Mouse (Mus musculus): ENCODE measurements around the gene Alkbh2. TPM values are rescaled to one million over a fixed set of nuclear protein-coding genes. Genes with fewer than 3 reads are reported as not detected.
A peak's percentile ranks its signal among the peaks of the same experiment; 100 is the strongest.

Gene Alkbh2
- total RNA-seq, 4 experiments from 2014 or later: 4.7 to 9.3 (median 5.9) TPM

GRCm38 (mm10) chr5:114101873-114102272, 26.1 kb downstream of the Alkbh2 start:
- no peak for DNase-seq (ENCODE audit: low spot score in 2 of 2)

GRCm38 (mm10) chr5:114100390-114101099, 27.5 kb downstream of the Alkbh2 start:
- DNase-seq (ENCODE audit: low spot score in 2 of 2): no peak

- peak; percentile 91 to 98 for DNase-seq (ENCODE audit: low spot score in 2 of 2)
These were observed 28.2 kb downstream of the Alkbh2 start for GRCm38 (mm10) chr5:114099709-114100389.

- peak; percentile 67 to 75 for DNase-seq (ENCODE audit: low spot score in 2 of 2)
These were observed 36.8 kb downstream of the Alkbh2 start, which contains the start of gene Svop for GRCm38 (mm10) chr5:114091057-114091807. Gene Svop (minus strand): TSS chr5:114091570.

- DNase-seq (ENCODE audit: low spot score in 2 of 2): no peak
These were observed 37.5 kb downstream of the Alkbh2 start for GRCm38 (mm10) chr5:114090421-114091013.

GRCm38 (mm10) chr5:114087875-114088480, 40.0 kb downstream of the Alkbh2 start:
- DNase-seq (ENCODE audit: low spot score in 2 of 2): peak in 1 of 2 experiments; percentile 58

GRCm38 (mm10) chr5:114085501-114085900, 42.5 kb downstream of the Alkbh2 start:
- DNase-seq (ENCODE audit: low spot score in 2 of 2): no peak

- no peak for DNase-seq (ENCODE audit: low spot score in 2 of 2)
These were observed 51.0 kb downstream of the Alkbh2 start for GRCm38 (mm10) chr5:114077009-114077408.

Other genes starting within 250 kb of the Alkbh2 start
- gene Coro1c, start 219.5 kb downstream of the Alkbh2 start, total RNA-seq (2022): 10 to 100 TPM; 76.3 to 95.4 (median 86.2) TPM
- 10 to 100 TPM; 25.6 to 29.5 (median 27.1) TPM for gene Ssh1, start 134.3 kb downstream of the Alkbh2 start, total RNA-seq (2022)
- under 1 TPM in 1 of 4 experiments, not detected in 3; 0.30 TPM for gene Dao, start 124.5 kb downstream of the Alkbh2 start, total RNA-seq (2022)
- 10 to 100 TPM; 36.5 to 43.3 (median 42.3) TPM for gene Usp30, start 62.8 kb downstream of the Alkbh2 start, total RNA-seq (2022)
- 100 to 1,000 TPM; 160 to 171 (median 163) TPM for gene Svop, start 36.6 kb downstream of the Alkbh2 start, total RNA-seq (2022)
- 1 to 10 TPM; 2.1 to 3.7 (median 3.2) TPM for gene Ung, start 2.2 kb upstream of the Alkbh2 start, total RNA-seq (2022)
- gene Acacb, start 18.3 kb upstream of the Alkbh2 start, total RNA-seq (2022): 1 to 10 TPM; 5.5 to 7.8 (median 6.4) TPM
- not detected for gene Foxn4, start 145.6 kb upstream of the Alkbh2 start, total RNA-seq (2022)
- 1 to 10 TPM; 2.1 to 2.6 (median 2.4) TPM for gene Myo1h, start 160.9 kb upstream of the Alkbh2 start, total RNA-seq (2022)